Mouse (Mus musculus) NIH3T3 (cell line): ENCODE measurements at regions not wholly inside any gene's neighbourhood (a gene's known extent, or its start where the extent isn't known, plus 50 kb on each side); places are given as distances from the start of the nearest gene placed in this dataset.
"Not testable (repeated sequence)": the region's sequence is repeated elsewhere in the genome, so short reads cannot be mapped to it uniquely, and the experiment has no call there.

Experiments used
- DNase-seq: peaks from one replicate; pipeline ENCODE4 v3.0.0-alpha.2; 2012; ENCODE audit warnings: low read depth

DNA sequence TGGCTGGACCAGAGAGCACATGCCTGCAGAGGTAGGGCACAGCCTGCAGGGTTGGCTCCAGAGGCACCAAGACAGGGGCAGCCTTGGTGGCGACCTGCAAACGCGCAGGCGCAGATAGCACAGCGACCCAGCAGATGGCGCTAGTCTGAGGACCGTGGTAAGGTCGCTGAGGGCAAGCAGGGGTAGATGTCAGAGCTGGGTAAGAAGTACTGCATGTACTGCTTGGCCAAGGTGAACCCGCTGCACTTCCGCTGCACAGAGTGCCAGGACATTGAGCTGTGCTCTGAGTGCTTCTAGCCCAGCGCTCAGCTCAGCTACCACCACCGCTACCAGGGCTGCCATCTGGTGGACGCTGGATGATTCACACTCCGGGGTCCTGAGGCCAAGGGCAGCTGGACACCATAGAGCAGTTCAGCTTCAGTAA, 68.3 kb downstream of the Hsp90b1 start:
- DNase-seq: peak; percentile 33

DNA sequence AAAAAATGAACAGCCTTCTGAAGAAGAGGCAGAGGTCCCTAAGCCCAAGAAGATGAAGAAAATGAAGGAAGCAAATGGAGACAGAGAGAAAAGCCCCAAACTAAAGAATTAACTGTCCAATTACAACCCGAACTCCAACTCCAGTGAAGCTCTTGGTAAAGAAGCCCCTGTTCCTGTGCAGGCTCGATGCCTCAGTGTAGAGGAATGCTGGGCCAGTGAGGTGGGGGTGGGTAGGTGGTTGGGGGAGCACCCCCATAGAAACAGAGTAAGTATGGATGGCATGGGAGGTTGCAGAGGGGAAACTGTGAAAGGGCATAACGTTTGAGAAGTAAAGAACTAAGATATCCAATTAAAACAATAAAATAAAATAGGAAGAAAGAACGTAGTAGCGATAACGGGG, 68.8 kb downstream of the Hsp90b1 start:
- DNase-seq: not testable (repeated sequence)

DNA sequence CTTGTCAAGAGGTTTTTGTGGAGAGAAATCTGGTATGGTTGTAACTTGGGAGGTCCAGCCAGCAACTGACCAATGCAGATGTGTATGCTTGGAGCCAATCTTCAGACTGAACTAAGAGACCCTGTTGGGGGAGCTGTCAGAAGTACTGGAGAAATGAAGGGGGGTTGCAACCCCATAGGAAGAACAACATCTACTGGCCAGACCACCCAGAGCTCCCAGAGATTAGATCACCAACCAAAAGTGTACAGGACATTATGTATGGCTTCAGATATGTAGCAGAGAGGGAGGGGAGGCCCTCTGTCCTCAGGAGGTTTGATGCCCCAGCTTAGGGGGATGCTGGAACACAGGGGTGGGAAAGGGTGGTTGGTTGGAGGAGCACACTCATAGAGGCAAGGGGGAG, 78.6 kb downstream of the Hsp90b1 start:
- DNase-seq: not testable (repeated sequence)

DNA sequence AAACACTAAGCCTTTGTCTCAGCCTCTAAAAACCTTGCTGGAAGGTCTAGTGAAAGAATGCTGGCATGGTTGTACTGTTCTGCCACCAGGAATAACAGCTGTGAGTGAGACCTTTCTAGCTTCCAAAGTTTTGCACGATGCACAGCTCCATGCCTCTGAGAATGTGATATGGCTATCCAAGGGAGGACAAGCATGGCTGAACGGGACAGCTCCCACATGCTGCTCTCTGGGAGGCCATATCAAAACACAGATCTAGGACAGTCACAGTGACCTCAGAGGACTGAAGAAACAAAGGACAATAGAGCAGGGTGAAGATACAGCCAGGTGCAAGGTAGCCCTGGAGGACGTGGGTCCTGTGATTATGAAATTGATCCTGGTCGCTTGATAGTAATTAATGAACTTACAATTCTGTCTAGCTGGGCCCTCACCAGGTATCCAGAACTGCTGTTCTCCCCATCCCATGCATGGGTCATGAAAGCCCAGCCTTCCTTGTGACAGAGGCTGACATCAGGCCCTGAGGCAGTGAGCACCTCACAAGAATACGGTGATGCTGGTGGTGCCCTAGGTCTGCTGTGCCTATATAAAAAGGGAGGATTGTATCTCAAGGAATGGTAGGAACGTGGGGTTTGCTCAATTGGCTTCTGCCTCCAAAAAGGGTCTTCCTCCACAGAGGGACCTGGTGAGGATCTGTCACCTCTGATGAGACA, 87.2 kb downstream of the Hsp90b1 start:
- DNase-seq: not testable (repeated sequence)

DNA sequence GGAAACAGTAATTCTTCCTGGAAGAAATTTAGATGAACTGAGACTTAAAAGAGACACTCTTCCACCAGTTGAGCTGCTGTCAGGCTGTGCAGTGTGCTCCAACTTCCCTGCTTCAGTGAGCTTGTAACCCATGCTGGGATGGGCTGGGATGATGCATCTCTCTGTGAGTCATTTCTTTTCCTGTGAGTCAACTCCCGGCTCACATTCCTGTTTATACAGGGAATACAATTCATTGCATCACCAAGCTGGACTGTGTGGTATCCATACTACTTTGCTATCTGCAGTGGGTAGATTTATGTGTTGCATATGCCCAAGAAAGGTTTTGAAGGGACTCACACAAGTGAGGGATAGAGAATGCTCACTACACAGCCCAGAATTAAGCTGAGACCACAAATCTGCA, 93.0 kb downstream of the Hsp90b1 start:
- peak; percentile 71 for DNase-seq

DNA sequence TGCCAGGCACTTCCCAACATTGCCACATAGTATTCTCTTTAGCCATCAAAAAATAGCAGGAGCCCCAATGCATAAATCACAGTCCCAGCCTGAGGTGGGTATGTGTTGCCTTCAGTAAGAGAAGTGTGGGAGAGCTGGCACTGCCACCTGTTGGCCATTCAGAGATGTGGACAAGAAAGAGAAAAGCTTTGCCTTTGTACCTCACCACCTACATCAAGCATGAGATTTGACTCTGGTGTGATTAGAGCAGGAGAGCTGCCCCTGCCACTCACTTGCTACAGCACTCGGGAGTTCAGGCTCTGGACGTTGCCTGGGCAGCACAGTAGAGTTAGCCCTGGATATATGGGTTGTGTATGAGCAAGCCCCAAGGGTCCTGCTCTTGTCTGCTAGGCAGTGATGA, 95.3 kb downstream of the Hsp90b1 start:
- DNase-seq: peak; percentile 22

DNA sequence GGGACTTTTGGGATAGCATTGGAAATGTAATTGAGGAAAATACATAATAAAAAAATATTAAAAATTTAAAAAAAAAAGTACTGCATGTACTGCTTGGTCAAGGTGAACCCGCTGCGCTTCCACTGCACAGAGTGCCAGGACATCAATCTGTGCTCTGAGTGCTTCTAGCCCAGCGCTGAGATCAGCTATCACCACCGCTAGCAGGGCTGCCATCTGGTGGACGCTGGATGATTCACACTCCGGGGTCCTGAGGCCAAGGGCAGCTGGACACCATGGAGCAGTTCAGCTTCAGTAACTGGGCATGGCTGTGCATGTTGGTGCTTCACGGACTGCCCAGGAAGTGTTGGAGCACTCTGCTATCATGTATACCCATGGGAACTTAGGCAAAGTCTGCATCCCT, 102.1 kb upstream of the Syn3 start:
- not testable (repeated sequence) for DNase-seq

DNA sequence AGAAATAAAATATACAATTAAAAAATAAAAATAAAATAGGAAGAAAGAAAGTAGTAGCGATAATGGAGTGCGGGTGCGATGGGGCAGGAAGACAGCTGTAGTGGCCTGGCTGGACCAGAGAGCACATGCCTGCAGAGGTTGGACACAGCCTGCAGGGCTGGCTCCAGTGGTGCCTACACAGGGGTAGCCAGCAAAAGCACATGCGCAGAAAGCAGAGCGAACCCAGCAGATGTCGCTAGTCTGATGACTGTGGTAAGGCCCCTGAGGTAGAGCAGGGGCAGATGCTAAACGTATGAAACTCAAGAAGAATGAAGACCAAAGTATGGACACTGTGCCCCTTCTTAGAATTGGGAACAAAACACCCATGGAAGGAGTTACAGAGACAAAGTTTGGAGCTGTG, 101.3 kb upstream of the Syn3 start:
- DNase-seq: peak; percentile 54

DNA sequence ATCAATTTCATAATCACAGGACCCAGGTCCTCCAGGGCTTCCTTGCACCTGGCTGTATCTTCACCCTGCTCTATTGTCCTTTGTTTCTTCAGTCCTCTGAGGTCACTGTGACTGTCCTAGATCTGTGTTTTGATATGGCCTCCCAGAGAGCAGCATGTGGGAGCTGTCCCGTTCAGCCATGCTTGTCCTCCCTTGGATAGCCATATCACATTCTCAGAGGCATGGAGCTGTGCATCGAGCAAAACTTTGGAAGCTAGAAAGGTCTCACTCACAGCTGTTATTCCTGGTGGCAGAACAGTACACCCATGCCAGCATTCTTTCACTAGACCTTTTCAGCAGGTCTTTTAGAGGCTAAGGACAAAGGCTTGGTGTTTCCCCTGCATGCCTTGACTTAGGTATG, 91.5 kb upstream of the Syn3 start:
- not testable (repeated sequence) for DNase-seq

DNA sequence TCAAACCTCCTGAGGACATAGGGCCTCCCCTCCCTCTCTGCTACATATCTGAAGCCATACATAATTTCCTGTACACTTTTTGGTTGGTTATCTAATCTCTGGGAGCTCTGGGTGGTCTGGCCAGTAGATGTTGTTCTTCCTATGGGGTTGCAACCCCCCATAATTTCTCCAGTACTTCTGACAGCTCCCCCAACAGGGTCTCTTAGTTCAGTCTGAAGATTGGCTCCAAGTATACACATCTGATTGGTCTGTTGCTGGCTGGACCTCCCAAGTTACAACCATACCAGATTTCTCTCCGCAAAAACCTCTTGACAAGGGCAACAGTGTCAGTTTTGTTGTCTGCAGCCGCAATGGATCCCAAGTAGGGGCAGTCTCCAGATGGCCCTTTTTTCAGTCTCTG, 68.2 kb upstream of the Syn3 start:
- DNase-seq: not testable (repeated sequence)

DNA sequence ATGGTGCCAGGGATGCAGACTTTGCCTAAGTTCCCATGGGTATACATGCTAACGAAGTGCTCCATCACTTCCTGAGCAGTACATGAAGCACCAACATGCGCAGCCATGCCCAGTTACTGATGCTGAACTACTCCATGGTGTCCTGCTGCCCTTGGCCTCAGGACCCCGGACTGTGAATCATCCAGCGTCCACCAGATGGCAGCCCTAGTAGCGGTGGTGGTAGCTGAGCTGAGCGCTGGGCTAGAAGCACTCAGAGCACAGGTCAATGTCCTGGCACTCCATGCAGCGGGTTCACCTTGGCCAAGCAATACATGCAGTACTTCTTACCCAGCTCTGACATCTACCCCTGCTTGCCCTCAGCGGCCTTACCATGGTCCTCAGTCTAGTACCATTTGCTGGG, 57.1 kb upstream of the Syn3 start:
- peak; percentile 9 for DNase-seq
